Mouse (Mus musculus) liver (tissue): ENCODE results near the gene Nckap5.

Experiments
- DNase-seq: peaks from one replicate; pipeline ENCODE4 v3.0.0-alpha.2; 2020; ENCODE audit warnings: mixed read lengths

Nckap5 gene

DNA sequence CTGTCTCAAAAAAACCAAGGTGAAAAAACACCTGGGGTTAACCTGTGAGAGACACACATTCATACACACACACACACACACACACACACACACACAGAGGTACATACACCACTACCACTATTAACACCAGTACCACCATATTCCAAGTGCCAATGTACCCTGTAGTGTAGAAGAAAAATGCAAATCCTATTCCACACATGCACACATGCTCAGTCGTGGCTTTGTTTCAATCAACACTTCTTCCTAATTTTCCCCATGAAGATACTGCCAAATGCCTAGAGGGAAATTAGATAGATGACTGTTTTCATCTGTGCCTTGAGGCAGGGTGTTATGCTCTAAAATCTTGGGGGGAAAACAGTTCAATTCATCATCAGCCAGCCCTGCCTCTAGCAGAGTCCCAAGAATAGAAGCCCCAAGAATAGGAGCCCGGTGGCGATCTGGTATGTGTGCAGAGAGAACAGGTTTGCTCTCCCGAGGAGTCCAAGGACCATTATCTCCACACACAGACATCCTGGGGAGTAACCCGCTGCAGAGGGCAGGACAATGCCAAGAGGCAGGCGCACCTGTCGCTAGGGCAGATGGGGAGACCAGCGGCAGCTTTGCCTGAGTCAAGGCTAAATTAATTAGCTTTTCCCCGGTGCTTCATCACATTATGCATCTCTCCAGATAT lies 376.0 kb downstream of the Nckap5 start:
- no peak for DNase-seq

DNA sequence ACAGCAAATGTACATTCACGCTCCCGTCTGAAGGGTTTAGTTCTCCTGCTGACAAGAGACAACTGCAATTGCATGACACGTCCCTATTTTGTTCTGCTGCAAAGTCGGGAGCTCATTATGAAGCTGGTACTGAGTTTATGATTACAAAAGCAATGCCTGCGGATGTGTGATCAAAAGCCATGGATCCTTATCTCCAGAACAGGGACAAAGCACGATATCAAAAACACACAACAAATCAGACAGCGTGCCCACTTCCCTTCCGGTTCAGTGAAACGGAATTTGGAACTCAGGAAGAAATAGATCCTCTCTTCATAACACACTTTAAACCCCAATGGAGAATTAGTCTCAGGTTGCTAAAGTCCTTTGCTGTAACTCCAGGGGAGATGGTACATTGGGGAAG lies 379.1 kb downstream of the Nckap5 start:
- no peak for DNase-seq

DNA sequence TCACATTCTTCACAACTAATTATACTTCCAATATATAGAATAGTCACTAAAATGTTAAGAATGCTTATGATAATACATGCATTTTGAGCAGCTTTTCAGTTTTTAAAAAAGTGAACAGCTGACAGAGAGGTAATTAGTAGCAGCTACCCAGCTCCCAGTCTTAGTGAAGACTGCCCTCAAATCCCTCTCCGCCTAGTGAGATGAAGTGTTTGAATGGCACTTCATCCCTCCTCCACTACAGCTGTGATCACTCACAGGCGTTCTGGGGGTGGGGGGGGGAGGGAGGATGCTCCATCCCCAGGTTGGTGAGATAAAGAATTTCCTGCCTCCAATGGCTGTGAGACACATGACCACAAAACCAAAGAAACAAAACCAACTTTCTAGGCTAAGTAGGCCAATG lies 381.2 kb downstream of the Nckap5 start:
- DNase-seq, result no peak

- DNase-seq, result no peak
Measured at GRCm38 (mm10) chr1:126443890-126444289, 386.7 kb downstream of the Nckap5 start.

DNA sequence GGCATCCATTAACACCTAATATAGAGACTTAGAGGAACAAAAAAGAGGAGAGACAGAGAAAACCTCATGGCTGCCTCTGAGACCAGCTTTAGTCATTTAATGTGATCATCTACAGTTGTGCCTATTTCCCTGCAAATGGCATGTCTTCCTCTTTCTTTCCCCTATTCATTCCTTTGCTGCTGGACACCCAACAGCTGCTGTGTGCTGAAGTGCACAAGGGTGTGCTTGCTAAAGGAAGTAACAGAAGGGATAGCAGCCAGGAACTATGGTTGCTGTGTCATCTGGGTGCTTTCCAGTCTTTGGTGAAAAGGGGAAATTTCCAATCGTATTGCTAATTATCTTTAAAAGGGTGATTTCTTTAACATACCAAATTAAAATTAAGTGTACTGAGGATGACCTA lies 387.9 kb downstream of the Nckap5 start:
- no peak for DNase-seq

DNA sequence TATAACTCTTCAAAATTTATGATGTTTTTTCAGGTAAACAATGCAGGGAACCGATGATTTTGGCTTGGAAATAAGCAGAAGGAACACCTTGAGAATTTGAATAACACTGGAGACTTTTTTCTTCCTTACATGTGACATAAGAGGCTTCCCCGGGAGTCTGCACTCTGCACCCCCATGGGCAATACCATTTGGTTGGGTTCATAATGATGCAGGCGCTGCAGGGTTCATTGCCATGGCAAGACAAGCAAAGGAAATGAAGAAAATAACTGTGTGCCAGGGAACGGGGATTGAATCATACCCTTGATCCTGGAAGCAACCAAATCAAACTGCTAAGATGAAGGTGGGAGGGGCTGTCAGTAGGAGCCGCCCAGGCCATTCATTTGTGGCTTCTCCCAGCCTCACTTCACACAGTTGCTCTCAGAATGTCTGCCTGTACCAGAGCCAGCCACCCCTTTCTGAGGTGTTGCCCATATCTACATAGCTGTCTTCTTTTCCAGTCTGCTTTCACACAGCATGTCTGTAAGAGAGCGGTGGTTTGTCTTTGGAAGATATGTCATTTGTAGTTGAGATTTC lies 392.5 kb downstream of the Nckap5 start:
- no peak for DNase-seq

- no peak for DNase-seq
Measured at GRCm38 (mm10) chr1:126436937-126437667, 393.5 kb downstream of the Nckap5 start.

- DNase-seq, result no peak
Measured at GRCm38 (mm10) chr1:126432285-126432684, 398.3 kb downstream of the Nckap5 start.

DNA sequence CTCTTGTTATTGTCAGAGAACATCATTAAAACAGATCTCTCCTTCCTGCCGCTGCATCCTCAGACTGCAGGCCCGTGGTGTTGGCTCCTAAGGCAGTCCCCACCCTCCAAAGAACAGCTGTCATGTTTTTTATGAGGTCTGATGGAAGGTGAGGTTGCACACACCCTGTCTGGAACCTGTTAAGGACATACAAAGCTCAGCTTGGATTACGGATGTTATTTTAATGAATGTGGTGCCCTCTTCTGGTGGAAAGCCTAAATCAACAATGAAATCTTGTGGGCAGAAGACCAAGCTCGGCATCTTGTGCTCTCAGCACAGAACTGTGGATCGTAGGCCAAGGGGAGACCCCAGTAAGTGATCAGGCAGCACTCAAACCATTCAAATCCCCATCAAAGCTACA lies 399.0 kb downstream of the Nckap5 start:
- DNase-seq, result no peak

DNA sequence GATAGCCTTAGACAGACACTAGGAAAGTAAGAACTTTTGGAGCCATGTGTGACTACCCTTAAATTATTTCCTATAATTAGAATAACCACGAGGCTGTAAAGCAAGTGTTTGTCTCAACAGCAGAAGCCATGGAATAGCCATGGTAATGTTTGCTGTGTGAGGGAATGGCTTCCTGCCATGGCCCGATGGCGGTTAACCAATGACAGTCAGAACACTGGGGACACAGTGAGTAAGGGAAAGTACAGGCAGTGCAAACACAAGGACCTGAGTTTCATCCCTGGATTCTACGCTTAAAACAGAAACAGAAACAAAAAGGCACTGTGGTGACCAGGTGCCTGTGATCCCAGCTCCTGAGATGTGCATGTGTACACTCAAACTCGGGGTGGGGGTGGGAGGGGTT lies 419.2 kb downstream of the Nckap5 start:
- no peak for DNase-seq

DNA sequence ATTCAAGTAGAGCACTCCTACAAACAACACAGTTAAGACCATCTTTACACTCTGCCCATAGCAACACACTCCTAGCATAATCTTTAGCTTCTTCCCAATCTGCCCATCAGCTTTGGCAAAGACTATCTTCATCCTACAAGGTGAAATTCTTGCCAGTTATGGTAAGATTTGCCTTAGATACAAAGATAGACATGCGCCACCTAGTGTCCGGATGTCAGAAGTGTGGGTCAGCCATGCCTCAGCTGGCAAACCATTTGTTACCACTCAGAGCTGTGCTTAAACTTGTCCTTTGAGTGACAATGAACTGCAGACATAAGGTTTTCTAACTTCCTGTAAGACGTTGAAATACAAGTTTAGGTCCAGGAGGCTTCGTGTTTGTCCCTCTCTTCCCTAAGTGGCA lies 422.7 kb downstream of the Nckap5 start:
- DNase-seq, result peak; percentile 49

- DNase-seq, result no peak
Measured at GRCm38 (mm10) chr1:126405543-126405942, 425.1 kb downstream of the Nckap5 start.

DNA sequence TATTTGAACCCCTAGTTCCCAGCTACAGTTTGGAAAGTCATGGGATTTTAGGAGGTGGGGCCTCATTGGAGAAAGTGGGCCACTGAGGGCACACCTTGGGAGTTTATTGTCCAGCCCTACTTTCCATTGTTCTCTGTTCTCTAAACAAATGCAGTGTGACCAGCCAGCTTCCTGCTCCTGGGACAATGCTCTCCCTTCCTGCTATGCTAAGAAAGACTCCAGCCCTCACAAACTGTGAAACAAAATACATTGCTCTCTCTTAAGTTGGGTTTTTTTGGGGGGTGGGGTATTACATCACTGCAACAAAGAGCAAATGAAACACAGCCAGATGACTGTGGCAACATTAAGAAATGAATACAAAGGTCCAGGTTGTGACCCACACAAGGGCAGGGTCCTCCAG lies 426.6 kb downstream of the Nckap5 start:
- DNase-seq, result no peak

DNA sequence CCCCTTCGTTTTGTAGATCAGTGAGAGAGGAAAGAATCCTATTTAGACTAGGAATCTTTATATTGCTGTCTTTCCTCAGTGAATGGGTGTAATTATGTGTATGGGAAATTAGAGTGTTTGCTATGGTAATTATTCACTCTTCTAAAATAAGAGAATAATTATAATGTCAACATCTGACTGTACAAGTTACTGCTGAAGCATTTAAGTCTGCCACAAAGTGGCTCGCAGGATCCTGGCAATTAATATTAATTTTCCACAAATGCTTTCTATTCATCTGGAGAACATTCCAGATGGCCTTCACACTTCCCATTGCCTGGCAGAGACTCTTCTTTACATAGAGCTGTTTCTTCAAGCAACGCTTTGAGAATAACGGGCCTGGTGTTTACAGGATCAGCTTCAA lies 439.4 kb downstream of the Nckap5 start:
- no peak for DNase-seq

GRCm38 (mm10) chr1:126377339-126377980 lies 453.1 kb downstream of the Nckap5 start:
- DNase-seq, result no peak

- DNase-seq, result peak; percentile 4
Measured at GRCm38 (mm10) chr1:126366736-126367135, 463.9 kb downstream of the Nckap5 start.

- no peak for DNase-seq
Measured at GRCm38 (mm10) chr1:126364556-126364955, 466.0 kb downstream of the Nckap5 start.

DNA sequence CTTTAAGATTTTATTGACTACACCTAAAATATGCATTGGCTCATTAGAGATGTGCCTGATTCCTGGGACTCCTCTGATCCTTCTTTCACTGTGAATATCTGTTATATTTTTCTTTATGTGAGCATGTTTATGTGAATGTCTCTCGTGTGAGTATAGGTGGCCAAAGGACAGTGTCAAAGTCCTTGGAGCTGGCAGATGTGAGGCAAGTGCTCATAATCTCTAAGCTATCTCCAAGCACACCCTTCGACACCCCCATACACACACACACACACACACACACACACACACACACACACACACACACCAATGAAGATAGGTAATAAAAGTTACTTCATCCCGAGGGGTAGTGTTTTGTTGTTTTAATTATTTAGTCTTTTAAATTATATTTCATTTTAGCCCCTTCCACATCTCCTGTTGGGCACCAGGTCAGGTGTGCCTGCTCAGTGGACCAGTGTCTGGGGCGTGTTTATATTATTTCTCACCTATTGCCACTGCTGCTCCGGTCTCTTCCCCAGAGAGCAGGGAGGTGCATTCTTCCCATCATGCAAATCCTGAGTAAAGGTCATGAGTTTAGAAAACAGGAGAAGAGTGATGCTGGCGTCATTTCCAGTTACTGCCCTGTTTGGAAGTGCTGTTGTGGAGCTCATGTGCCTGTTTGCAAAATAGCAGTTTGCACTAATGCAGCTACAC lies 469.9 kb downstream of the Nckap5 start:
- no peak for DNase-seq

DNA sequence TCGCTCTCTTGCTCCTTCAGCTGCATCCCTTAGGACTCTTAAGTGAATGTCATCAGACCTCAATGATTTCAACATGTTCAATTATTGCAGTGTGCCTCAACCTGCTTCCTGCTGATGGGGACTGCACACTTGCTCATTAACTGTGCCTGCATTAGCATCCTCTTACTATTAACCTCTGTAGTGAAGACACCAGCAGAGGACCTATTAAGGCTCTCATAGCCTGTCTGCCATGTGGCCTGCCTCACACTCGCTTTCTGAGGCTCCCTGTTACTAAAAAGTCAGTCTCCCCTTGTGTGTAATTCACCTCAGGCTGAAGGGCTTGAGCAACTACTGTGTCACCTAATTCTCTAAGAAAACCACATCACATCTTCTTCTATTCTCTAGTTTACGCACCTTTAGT lies 470.5 kb downstream of the Nckap5 start:
- DNase-seq, result no peak

DNA sequence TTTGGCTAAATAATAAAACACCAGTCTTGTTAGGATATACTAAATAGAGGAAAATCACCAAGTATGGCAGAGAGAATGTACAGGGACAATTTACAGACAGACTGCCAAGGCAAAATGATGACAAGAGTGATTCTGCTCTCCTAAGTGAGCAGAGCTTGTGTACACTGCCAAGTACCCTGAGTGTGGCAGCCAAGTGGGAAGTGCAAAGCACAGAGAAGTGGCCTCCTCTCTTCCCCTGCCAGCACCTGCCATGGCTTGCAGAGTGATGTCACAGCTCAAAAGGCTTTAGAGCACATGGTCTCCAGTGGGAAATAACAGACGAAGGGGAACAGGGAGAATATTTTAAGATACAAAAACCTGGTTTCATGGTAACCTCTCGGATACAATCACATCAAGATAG lies 488.8 kb downstream of the Nckap5 start:
- no peak for DNase-seq

DNA sequence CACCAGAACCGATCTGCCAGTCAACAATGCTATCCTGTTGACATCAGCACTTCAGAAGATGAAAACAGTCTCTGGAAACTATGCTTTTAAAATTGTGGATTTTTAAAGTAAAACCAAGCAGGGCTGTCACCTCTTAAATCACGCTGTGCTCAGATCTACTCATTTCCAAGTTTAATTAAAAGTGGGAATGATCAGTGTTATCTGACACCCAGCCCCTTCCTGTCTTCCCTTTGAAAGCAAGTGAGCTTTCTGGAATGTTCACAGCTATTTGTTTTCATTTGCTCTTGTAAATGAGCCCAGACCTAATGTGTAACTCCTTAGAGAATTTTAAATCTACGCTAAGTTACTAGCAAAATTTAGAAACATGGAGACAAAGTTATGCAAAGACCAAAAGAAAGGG lies 491.3 kb downstream of the Nckap5 start:
- no peak for DNase-seq

DNA sequence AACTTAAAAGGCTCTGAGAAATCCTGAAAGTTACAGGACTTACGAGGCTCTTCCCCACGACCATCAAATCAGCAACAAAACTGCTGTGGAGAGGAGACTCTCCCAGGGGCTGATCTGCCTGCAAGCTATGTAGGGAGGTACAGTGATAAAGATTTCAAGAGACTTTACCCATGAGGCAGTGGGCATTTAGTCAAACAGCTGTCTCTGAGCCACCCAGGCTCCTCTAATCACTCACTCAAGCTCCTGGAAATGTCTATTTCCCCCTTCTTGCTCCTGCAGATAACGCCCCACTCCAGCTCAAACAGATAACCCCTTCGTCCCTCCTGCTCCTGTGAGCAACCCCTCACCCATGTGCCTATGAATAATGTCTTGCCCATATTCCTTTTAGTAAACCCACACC lies 496.4 kb downstream of the Nckap5 start:
- DNase-seq, result peak; percentile 15

- no peak for DNase-seq
Measured at GRCm38 (mm10) chr1:126332026-126332425, 498.6 kb downstream of the Nckap5 start.
